Mouse (Mus musculus): ENCODE data around the gene Carns1.
A peak's percentile ranks its signal among the peaks of the same experiment; 100 is the strongest.

Carns1 gene

DNA sequence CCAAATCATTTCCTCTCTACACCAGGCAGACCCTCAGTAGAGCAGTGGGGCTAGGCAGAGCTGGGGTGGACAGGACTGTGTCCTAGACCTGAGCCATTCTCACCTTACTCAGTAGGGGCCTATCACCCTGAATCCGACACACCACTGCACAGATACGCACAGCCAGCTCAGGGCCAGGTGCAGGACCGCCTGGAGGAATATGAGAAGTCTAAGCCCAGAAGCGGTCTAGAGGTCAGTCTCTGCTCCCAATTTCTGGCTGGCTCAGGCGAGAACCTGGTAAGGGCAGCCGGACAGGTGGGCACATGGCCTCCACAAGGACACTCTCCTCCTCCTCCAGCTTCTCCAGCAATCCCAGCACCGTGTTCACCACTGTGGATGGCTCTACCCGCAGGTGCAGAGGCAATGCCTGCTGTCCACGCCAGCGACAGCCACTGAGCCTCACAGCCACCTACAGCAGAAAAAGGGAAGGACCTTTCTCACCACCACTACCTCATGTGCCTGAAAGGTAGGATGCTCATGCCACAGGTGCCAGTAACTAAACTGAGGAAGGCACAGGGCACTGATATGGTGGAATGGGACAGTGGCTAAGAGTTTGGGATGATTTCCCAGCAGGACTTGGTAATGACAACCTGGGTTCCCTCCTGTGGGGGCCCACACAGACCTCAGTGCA, 4.4 kb downstream of the Carns1 start:
- no peak for DNase-seq (ENCODE audit: low spot score)

DNA sequence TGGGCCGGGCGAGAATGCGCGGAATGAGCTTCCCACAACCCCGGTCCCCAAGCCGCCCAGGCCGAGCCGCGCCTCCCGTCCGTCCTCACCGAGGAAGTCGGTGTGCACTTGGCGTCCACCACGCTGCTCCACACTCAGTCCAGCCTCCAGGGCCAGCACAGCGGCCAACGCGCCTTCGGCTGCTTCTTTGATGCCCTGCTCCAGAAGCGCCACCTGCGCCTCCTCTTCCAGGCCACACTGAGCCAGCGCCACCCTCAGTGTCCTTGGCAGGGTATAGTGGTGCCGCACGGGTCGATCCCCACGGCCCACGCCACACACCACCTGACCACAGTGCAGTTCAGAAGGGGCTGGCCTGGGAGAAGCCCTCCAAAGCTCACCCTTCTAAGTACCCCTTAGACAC, 5.5 kb downstream of the Carns1 start:
- no peak for DNase-seq (ENCODE audit: low spot score)

DNA sequence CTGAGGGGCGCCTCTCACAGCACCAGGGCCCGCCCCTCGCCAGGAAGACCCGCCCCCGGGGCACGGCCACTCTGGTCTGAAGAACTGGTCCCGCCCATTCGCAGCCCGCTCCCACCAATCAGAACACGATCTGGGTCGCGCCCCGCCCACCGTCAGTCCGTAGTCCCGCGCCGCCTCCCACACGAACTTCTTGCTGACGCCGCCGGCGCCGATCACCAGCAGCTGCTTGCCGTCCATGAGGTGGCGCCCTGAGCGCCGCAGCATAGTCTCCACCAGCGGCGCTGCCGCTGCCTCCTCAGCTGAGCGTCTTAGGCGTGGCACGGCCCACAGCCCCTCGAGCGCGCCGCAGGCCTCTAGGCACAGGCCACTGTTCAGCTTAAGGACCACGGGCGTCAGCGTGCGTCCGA, 5.9 kb downstream of the Carns1 start:
- peak; percentile 100 for DNase-seq (ENCODE audit: low spot score)

DNA sequence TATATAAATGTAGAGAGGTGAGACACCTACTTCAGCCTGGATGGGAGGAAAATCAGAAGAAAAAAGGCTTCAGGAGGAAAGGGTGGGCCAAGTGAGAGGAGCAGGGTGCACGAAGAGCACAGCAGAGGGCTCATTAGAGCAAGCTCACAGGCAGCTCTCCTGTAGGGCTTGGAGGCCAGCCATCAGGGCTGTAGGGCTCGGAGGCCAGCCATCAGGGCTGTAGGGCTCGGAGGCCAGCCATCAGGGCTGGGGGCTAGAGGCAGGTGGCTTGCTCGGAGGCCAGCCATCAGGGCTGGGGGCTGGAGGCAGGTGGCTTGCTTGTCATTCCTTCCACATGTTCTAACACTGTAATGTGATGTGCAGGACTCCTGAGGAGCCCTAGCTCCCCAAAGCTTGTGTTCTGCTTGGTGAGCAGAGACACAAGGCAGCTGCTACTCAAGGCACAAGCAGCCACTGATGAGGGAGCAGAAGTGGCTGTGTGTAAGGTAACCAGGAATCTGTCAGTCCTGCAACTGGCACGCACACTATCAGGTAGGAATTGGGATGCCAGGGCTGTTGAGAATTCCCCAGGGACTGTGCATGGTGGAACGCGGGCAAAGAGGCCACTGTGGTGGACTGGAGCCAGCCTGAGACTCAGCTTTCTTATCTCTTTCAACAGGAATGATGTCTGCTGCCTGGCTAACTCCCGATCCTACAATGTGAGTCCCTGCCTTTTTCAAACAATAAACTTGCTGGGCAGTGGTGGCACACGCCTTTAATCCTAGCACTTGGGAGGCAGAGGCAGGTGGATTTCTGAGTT, 8.4 kb downstream of the Carns1 start:
- DNase-seq (ENCODE audit: low spot score): no peak

DNA sequence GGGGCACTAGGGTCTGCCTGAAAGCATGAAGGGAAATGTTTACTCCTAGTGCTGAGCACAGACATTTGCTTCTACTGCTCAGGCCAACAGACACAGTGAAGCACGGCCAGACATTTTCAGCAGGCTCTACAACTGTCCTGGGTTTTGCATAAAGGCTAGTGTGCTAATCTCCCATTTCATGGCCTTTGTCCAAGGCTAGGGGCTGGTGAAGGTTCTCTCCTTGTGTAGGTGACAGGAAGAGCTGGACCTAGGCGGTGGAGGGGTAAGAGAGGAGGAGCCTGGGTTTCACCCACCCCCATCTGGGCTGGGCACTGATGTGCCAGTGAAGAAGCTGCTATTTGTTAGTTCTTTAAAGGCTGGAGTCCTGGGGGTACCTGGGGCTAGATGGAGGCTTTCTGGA, 10.6 kb downstream of the Carns1 start:
- no peak for DNase-seq (ENCODE audit: low spot score)

DNA sequence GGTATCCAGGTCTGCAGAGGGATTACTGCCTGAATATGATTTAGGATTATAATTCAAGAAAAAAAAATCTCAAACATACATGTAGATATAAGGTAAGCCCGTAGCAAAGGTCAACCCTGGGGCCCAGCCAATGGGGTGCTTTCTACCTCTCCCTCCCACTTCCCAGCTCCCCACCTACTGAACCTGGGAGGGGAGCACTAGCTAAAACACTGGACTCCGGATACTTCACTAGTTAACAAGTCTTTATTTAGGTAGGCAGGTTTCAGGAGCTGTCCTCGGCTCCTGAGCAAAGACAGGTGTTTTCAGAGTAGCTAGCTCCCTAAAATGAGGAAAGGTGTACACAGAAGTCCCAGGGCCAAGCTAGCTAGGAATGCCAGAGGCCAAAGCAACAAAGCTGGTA, 11.2 kb downstream of the Carns1 start:
- DNase-seq (ENCODE audit: low spot score): no peak

DNA sequence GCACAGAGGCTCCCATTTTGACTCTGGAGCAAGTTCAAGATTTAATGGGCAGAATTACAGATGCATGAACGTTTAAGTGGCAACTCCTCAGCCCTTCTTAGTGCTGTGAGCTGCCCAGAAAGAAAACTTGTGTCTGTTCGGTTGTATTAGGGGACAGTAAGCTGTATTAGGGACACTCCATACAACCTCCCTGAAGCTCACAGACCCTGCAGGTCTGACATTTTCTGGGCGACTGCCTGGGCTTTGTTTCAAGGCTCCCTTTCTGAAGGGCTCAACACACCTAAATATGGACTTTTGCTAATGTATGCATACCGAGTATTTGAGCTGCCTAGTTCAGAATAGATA, 11.8 kb downstream of the Carns1 start:
- no peak for DNase-seq (ENCODE audit: low spot score)

DNA sequence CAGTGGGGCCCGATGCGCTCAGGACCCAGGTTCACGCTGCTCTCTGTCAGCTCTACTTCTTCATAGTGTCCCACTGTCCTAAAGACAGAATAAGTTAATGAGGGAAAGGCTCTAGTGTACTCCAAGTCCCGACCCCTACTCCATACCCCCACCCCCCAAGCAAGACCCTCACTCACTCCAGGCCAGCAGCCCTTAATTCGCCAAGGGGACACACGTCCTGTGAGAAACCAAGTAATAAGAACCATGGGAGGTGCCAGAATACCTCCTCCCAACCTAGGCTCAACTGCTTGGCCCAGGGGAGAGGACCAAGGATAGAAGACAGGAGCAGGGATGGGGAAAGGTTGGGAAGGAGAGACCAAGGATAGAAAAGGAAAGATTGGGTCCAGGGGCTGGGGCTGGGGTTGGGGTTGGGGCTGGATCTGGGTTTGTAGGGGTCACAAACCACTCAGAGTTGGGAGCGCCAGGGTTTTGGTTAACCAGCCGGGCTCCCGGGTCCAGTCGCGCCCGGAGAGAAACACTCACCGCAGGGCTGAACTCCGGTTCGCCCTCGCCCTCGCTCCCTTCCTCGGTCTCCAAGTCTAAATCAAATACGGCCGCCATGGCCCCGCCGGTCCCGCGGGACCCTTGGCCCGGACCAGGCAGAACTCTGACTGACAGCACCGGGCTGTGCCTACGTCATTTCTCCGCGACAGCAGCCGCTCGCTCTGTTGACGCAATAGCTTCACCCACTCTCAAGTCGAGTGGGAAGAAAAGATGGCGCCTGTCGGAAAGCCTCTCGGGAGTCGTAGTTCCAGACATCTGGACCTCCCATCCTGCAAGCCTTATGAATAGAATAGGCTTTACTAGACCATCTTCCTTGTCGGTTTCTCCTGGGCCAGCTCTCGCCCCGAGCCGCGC, 12.4 kb downstream of the Carns1 start, which contains the start of gene Rps6kb2:
Gene Rps6kb2 (minus strand): TSS at position 709 of the 897 bp plus-strand sequence.
- peak; percentile 98 for DNase-seq (ENCODE audit: low spot score)

DNA sequence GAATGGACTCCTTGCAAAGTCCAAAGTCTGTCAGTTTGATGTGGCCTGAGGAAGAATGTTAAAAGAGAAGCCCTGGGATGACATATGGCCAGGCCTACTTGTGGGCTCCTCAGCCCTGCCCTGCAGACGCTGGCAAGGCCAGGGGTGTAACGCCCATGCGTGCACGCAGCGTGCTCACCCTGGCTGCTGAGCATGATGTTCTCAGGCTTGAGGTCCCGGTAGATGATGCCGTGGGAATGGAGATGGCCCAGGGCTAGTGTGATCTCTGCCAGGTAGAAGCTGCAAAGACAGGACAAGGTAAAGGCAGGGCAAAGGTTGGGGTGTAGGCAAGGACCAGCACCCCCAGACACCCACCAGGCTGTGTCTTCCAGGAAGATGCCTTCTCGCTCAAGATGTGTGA, 16.2 kb downstream of the Carns1 start:
- DNase-seq (ENCODE audit: low spot score): no peak

DNA sequence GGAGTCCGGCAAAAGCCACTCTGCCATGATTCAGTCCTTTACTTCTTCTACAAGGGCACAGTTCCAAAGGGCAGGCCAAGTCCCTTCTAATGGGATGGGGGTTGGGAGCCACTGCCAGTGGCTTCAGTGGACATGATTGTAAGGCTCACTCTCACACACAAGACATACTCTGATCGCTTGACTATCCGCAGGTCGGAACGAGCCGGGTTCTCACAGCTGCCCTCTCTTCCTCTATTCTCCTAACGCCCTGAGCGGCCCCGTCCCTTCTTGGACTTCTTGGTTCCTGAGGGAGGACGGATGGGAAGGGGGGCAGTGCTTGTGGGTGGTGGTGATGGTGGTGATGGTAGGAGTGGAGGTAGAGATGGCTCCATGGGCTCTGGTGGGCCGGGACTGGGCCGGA, 18.5 kb downstream of the Carns1 start:
- no peak for DNase-seq (ENCODE audit: low spot score)

DNA sequence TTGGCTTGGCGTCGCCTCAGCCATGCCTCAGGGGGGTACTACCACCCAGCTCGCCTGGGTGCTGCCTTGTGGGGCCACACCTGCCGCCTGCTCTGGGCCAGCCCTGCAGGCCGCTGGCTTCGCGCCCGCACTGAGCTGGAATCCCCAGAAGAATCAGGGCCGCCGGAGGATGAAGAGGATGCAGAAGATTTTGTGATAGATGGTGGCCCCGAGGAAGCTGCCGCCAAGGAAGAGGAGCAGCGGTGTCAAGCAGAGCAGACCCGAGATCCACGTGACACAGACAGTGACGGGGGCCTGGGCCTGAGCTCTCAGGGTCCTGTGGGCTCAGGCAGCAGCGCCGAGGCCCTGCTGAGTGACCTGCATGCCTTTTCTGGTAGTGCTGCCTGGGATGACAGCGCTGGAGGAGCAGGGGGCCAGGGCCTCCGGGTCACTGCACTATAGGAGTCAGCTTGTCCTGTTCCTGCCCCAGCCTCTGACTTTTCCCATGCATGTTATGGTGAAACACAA, 19.2 kb downstream of the Carns1 start:
- no peak for DNase-seq (ENCODE audit: low spot score)

DNA sequence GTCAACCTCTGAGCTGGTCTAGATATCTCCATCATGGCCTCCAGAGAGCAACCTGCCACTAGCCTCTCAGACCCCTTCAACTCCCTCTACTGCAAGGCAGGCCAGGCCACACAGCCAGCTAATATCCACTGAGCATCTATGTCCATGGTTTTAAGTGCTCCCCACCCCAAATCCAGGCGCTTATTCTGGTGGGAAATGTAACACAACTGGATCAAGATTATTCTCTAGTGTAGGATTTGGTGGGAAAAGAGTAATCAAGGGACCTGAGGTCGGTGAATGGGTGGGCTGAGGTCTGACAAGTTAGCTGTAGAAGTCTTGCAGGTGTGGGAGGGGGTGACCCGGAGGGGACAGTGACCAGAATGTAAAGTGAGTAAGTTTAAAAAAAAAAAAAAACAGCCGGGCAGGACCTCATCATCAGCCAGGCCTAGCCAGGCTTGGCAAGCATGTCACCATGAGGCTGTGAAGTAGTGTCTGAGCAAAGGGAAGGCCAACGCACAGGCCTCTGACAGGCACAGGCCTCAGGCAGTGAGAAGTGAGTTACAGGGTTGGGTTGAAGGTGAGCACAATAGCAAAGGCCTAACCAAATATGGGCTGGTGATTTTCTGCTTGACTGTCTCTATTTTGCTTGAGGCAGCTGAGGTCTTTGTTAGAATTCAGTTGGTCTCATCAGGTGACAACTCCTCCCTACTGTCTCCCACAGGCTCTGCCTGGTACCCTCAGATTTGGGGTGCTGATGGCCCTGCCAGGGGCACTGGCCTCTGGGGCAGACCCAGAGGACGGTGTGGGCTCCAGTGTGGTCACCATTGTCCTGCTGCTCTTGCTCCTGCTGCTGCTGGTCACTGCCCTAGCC, 19.8 kb downstream of the Carns1 start:
- no peak for DNase-seq (ENCODE audit: low spot score)

DNA sequence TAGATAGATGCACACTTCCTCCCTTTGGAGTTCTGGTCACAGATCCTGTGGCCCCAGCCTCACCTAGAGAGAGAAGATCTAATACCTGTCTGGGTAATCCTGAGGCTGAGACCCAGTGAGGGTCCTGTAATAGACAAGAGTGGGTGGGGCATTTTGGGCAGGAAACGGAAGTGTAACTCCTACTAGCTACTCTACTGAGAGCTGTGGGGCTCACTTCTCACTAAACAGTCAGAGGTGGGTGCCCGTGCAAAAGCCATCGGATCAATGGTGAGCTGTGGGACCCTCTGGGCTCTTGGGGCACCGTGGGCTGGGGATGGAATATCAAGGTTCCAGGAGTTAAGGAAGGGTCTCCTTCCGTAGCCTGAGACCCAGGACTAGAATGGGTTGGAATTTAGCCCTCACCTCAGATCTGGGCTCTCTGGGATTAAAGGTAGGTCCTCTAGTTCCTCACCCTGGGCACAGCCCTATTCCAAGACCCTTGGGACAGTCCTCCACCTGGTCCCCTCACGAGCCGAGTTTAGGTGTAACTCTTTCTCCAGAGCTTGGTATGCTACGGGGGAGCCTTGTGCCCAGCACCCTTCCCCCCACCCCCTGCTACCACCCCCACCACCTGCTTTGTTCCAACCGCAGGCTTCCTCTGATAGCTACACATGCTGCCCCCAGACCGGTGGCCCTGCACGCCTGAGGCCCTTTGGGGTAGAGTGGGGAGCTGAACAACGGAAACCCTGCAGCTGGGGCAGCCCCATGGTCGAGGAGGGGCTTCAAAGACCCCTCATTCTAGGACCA, 20.6 kb downstream of the Carns1 start:
- no peak for DNase-seq (ENCODE audit: low spot score)

DNA sequence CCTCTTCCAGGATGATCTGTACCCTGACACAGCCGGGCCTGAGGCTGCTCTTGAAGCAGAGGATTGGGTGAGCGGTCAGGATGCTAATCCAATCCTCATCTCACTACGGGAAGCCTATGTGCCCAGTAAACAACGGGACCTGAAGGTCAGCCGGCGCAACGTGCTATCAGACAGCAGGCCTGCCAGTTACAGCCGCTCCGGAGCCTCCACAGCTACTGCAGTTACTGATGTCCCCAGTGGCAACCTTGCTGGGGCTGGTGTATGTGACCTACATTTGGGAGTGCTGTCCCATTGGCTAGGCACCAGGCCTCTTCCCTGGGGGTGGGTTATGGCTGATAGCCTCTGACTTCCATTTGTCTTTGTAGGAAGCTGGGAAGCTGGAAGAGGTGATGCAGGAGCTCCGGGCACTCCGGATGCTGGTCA, 22.0 kb downstream of the Carns1 start, which contains the start of gene Ptprcap:
Gene Ptprcap (plus strand): TSS at position 373 of the 423 bp plus-strand sequence.
- no peak for DNase-seq (ENCODE audit: low spot score)

DNA sequence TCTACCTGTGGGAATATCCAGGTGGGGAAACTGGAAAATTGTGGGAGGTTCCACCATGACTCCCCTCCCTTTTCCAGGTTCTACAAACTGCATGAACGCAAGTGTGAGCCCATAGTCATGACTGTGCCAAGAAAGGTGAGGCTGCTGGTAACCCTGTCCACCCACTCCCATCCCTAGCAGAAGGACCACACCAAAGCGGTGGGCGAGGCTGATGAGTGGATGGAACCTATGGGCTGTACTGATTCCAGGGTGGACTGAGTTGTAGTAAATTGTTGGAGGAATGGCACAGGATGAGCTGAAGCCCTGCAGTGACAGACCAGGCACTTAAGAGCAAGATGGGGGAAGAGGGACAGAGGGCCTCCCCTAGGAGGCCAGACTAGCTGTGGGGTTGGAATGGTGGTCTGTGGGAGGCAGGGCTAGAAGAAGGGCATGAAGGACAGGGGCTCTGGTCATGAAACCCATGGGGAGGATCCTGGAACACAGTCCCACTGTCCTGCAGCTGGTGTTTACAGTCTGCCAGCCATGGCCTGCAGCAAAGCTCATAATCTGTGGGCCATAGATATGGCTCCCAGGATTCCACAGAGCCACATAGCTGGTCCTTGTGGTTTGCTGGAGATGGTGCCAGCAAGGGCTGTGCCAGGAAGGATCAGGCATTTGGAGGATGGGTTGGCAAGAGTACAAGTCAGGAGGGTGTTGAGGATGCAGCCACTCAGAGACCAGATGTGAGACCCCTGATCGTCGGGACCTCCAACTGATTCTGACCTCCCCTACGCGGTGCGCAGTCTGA, 22.6 kb downstream of the Carns1 start:
- no peak for DNase-seq (ENCODE audit: low spot score)

DNA sequence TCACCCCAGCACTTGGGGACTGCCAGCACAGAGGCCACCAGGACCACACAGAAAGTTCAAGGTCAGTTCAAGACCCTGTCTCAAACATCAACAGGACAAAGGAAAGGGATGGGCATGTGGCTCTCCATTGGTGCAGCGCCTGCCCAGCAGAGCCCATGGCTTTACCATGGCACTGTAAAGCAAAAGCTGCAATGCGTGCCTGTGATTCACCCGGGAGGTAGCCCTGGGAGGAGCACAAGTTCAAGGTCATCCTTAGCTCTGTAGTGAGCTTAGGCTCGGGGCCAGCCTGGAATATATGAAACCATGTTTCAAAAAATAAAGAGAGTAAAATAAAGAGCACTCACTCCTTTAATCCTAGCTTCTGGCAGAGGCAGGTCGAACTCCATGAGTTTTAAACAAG, 23.4 kb downstream of the Carns1 start:
- DNase-seq (ENCODE audit: low spot score): no peak

DNA sequence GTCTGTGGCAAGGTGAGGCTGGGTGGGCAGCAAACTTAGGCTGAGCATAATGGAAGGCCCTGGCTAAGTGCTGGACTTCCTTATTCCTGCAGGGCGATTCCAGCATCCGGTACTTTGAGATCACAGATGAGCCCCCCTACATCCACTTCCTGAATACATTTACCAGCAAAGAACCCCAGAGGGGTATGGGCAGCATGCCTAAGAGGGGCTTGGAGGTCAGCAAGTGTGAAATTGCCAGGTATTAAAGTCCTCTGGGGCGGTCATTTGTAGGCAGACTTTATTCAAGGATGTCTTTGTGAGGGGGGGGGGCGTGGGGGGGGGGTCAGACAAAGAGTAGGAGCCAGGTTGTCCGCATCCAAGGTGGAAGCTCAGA, 23.8 kb downstream of the Carns1 start:
- DNase-seq (ENCODE audit: low spot score): no peak

DNA sequence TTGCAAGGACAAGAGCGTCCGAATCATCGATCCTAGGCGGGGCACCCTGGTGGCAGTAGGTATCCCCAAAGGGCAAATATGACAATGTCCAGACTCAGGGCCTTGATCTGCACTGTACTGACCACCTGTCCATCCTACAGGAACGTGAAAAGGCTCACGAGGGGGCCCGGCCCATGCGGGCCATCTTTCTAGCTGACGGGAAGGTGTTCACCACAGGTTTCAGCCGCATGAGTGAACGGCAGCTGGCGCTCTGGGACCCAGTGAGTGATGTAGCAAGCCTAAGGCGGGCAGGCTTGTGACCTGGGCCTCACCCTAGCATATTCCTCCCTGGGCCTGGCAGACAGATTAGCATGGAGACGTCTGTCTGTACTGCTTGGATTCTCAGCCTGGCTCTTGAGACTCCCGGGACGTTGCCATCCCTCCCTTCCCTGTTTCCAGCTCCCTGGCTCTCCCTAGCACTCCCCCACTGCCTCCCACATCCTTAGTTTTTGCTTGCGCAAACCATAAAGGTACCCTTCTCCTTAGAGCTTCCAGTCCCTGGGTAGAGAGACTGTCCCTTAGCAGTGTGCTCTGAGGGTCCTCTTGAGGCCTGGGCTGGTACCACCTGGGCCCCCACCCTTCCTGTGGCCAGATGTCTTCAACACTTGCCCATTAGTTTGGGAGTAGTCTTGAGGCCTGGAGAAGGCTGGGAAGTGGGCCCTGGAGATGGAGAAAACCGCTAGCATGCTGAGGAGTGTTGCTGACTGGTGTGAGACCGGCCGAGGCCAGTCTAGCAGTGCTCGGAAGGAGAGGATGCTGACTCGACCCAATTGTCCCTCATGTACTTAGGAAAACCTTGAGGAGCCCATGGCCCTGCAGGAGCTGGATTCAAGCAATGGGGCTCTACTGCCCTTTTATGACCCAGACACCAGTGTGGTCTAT, 24.5 kb downstream of the Carns1 start:
- DNase-seq (ENCODE audit: low spot score): no peak
